Mouse (Mus musculus): Measurements from ENCODE around the gene Cog1. TPM values are rescaled to one million over a fixed set of nuclear protein-coding genes. Genes with fewer than 3 reads are reported as not detected.

The Cog1 gene
- polyA plus RNA-seq, 1 experiment from 2014 or later = 25.6 TPM

- no peak overlapping the region for H3K9ac ChIP-seq
These were observed 24.6 kb downstream of the Cog1 start for GRCm38 (mm10) chr11:113673614-113674013.

DNA sequence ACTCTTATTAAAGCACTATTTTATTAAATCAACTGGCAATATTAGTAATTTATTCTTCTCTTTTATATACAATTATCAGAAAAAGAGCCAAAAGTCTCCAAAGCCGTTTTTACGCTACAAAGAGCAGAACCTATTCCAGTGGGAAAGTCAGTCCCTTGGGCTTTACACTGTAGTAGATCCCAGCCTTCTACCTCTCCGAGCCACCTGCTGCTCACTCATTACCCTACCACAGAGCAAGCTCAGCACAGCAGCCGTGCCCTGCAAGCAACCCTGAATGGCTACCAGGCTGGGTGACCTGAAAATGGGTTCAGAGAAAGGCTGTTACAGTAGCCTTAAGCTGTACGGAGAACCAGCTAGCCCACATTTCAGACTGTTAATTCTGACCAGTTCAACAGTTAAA lies 25.6 kb downstream of the Cog1 start:
- peaks cover 7% of the 10 kb centered on the region; the same call in 1 of the 2 replicates for H3K4me1 ChIP-seq
- no peaks in the 10 kb centered on the region for H3K9me3 ChIP-seq (replicated peaks)
- WGBS = 90% methylated on average over 5 of the region's 5 CpGs
- peaks cover 72% of the 10 kb centered on the region for H3K36me3 ChIP-seq
- ATAC-seq (replicated peaks; ENCODE audit: low FRiP score) = no peak
- no peak overlapping the region for H3K4me3 ChIP-seq (replicated peaks)
- no peak overlapping the region for H3K4me2 ChIP-seq
- no peak overlapping the region for H3K9ac ChIP-seq
- no peak overlapping the region for H3K27ac ChIP-seq
- no peaks in the 10 kb centered on the region for H3K27me3 ChIP-seq

More at GRCm38 (mm10) chr11:113673614-113674013, 24.6 kb downstream of the Cog1 start:
- Histone ChIP-seq H3K4me3 (replicated peaks) (no peak overlapping the region), H3K4me2 (no peak overlapping the region), H3K4me1 (peaks cover 8% of the 10 kb centered on the region), H3K36me3 (peaks cover 81% of the 10 kb centered on the region), H3K27me3 (no peaks in the 10 kb centered on the region), H3K27ac (no peak overlapping the region), H3K9me3 (replicated peaks) (no peaks in the 10 kb centered on the region)
- WGBS = 95% methylated on average over 4 of the region's 4 CpGs
- no peak for ATAC-seq (replicated peaks; ENCODE audit: low FRiP score)

- H3K36me3 ChIP-seq = peaks cover 53% of the 10 kb centered on the region
- no peak for ATAC-seq (replicated peaks; ENCODE audit: low FRiP score)
- no peak overlapping the region for H3K9ac ChIP-seq
- H3K9me3 ChIP-seq (replicated peaks) = no peaks in the 10 kb centered on the region
- no peak overlapping the region for H3K4me3 ChIP-seq (replicated peaks)
- H3K4me2 ChIP-seq = no peak overlapping the region
- H3K27me3 ChIP-seq = no peaks in the 10 kb centered on the region
- WGBS = 87% methylated on average over 2 of the region's 2 CpGs
- H3K27ac ChIP-seq = no peak overlapping the region
- H3K4me1 ChIP-seq = peaks cover 16% of the 10 kb centered on the region
These were observed 27.9 kb downstream of the Cog1 start for GRCm38 (mm10) chr11:113676847-113677246.

- H3K4me1 ChIP-seq = peaks cover 21% of the 10 kb centered on the region
- no peaks in the 10 kb centered on the region for H3K9me3 ChIP-seq (replicated peaks)
- H3K4me3 ChIP-seq (replicated peaks) = no peak overlapping the region
- H3K4me2 ChIP-seq = no peak overlapping the region
- no peak overlapping the region for H3K9ac ChIP-seq
- WGBS = 96% methylated on average over 2 of the region's 2 CpGs
- H3K27ac ChIP-seq = no peak overlapping the region
- peaks cover 48% of the 10 kb centered on the region for H3K36me3 ChIP-seq
- ATAC-seq (replicated peaks; ENCODE audit: low FRiP score) = no peak
- H3K27me3 ChIP-seq = no peaks in the 10 kb centered on the region
These were observed 28.4 kb downstream of the Cog1 start for GRCm38 (mm10) chr11:113677378-113677777.

- H3K4me3 ChIP-seq (replicated peaks) = no peak overlapping the region
- ATAC-seq (replicated peaks; ENCODE audit: low FRiP score) = 0 out of 2 replicates have a peak, but pooled peaks have one; percentile 7
- peaks cover 26% of the 10 kb centered on the region for H3K4me1 ChIP-seq
- H3K27ac ChIP-seq = no peak overlapping the region
- no peak overlapping the region for H3K4me2 ChIP-seq
- no peaks in the 10 kb centered on the region for H3K9me3 ChIP-seq (replicated peaks)
- H3K9ac ChIP-seq = no peak overlapping the region
- no peaks in the 10 kb centered on the region for H3K27me3 ChIP-seq
- 79% methylated on average over 8 of the region's 8 CpGs for WGBS
- peaks cover 38% of the 10 kb centered on the region for H3K36me3 ChIP-seq
These were observed 29.4 kb downstream of the Cog1 start for GRCm38 (mm10) chr11:113678373-113678772.

- ATAC-seq (replicated peaks; ENCODE audit: low FRiP score) = no peak
These were observed 32.0 kb downstream of the Cog1 start for GRCm38 (mm10) chr11:113680954-113681353.

GRCm38 (mm10) chr11:113681979-113682378 lies 33.0 kb downstream of the Cog1 start:
- no peaks in the 10 kb centered on the region for H3K27me3 ChIP-seq
- no peaks in the 10 kb centered on the region for H3K9me3 ChIP-seq (replicated peaks)
- no peak overlapping the region for H3K27ac ChIP-seq
- peaks cover 46% of the 10 kb centered on the region for H3K4me1 ChIP-seq
- no peak for ATAC-seq (replicated peaks; ENCODE audit: low FRiP score)
- H3K4me2 ChIP-seq = peak overlapping the region; percentile 84; the same call in 1 of the 2 replicates
- no peak overlapping the region for H3K9ac ChIP-seq
- 0 out of 2 replicates have a peak overlapping the region, but pooled peaks have one; percentile 96 for H3K4me3 ChIP-seq (replicated peaks)
- peaks cover 7% of the 10 kb centered on the region for H3K36me3 ChIP-seq

More at GRCm38 (mm10) chr11:113680954-113681353, 32.0 kb downstream of the Cog1 start:
- 90% methylated on average over 2 of the region's 2 CpGs for WGBS
- Histone ChIP-seq H3K4me3 (replicated peaks) (no peak overlapping the region), H3K9ac (no peak overlapping the region), H3K27me3 (no peaks in the 10 kb centered on the region), H3K9me3 (replicated peaks) (no peaks in the 10 kb centered on the region), H3K27ac (no peak overlapping the region), H3K4me1 (peaks cover 38% of the 10 kb centered on the region), H3K36me3 (peaks cover 12% of the 10 kb centered on the region), H3K4me2 (no peak overlapping the region)

DNA sequence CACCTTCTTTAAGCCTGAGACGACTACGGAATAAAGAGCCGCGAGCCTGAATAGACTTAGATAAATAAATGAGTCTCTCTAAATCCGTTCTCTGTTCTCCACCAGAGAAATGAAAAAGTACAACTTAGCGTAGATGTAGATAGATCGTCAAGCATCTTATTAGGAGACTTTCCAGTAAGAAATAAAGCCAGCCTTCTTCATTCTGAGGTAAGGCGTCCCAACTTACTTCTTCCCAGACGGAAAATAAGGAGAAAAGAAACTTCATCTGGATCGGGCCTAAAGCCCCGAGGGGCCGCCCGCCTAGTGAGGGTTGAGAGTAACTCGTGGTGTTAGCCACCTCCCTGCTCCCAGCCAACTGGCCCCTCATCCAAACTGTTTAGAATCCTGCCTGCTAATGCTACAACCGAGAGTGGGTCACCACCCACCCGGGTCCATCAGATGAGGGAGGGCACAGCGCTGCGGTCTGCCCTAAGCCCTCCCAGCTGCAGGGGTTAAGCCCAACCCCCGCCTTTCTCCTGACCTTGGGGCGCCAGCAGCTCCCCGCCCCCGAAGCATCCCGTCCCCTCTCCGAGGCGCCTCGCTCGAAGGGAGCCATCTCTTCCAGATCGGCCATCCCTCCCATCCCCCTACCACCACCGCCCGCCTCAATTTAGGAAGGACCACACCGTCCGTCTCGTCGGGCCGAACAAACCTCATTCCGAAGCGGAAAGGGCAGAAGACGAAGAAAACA lies 34.1 kb downstream of the Cog1 start:
- 2% methylated on average over 38 of the region's 38 CpGs for WGBS
- peak; percentile 40 for ATAC-seq (replicated peaks; ENCODE audit: low FRiP score)
- peaks cover 47% of the 10 kb centered on the region for H3K4me1 ChIP-seq

DNA sequence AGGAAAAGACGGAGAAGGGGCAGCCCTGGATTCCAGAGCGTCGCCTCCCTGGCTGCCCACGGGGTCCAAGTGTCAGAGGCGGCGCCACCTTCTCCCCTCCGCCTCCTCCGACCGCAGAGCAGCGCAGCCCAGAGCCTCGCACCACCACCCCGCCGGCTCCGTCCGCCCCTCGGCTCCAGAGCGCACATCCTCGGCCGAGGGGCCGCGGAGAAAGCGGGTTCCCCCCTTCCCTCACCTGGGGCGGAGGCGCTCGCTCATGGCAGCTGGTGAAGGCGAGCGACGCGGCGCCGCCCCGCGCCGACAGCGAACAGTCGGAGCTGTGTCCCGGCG lies 34.6 kb downstream of the Cog1 start:
- 0% methylated on average over 34 of the region's 38 CpGs for WGBS
- ATAC-seq (replicated peaks; ENCODE audit: low FRiP score) = peak; percentile 56; the same call in 1 of the 2 replicates
- Histone ChIP-seq H3K27ac (peak overlapping the region; percentile 98), H3K9ac (peak overlapping the region; percentile 94), H3K9me3 (replicated peaks) (no peaks in the 10 kb centered on the region), H3K4me3 (replicated peaks) (peak overlapping the region; percentile 96), H3K36me3 (peaks cover 18% of the 10 kb centered on the region), H3K4me1 (peaks cover 42% of the 10 kb centered on the region), H3K27me3 (no peaks in the 10 kb centered on the region), H3K4me2 (peak overlapping the region; percentile 84)

More for the DNA sequence above, 34.1 kb downstream of the Cog1 start:
- Histone ChIP-seq H3K27me3 (no peaks in the 10 kb centered on the region), H3K4me2 (peak overlapping the region; percentile 84), H3K27ac (peak overlapping the region; percentile 98), H3K9me3 (replicated peaks) (no peaks in the 10 kb centered on the region), H3K9ac (peak overlapping the region; percentile 94), H3K36me3 (peaks cover 12% of the 10 kb centered on the region), H3K4me3 (replicated peaks) (peak overlapping the region; percentile 96)

- under 1% methylated on average over 73 of the region's 73 CpGs for WGBS
- H3K4me1 ChIP-seq = peaks cover 41% of the 10 kb centered on the region
These were observed 35.2 kb downstream of the Cog1 start, which contains the start of the genes Fam104a and D11Wsu47e for GRCm38 (mm10) chr11:113683957-113684706. Fam104a (minus strand) TSS chr11:113684155. D11Wsu47e (plus strand) TSS chr11:113684412.

DNA sequence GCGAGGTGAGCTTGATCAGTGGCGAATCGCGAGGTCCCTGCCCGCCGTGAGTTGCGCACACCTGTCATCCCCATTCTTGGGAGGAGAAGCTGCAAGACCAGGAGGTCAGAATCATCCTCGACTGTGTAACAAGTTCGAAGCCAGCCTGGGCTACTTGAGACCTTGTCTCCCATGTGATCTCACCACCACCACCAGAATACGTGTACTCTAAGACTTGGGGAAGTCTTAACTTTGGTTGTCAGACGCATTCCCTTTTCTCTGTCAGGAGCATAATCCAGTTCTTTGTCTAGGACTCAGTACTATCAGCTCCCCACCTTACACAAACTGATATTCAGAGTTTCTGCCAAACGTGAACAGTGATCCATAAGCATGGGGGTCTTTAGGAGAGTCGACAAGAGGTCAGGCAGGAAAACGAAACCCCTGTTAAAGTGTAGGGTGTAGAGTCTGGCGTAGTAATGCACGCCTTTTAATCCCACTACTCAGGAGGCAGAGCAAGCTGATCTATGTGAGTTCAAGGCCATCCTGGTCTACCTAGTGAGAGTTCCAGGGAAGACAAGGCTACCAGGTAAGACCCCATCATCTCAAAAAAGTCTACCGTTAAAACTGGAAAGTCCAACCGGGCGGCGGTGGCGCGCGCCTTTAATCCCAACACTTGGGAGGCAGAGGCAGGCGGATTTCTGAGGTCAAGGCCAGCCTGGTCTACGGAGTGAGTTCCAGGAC lies 35.9 kb downstream of the Cog1 start:
- Histone ChIP-seq H3K4me2 (peak overlapping the region; percentile 84), H3K27me3 (no peaks in the 10 kb centered on the region), H3K4me1 (peaks cover 40% of the 10 kb centered on the region), H3K36me3 (peaks cover 31% of the 10 kb centered on the region), H3K27ac (peak overlapping the region; percentile 98), H3K9ac (peak overlapping the region; percentile 94), H3K9me3 (replicated peaks) (no peaks in the 10 kb centered on the region), H3K4me3 (replicated peaks) (peak overlapping the region; percentile 96)
- ATAC-seq (replicated peaks; ENCODE audit: low FRiP score) = no peak
- 42% methylated on average over 25 of the region's 25 CpGs for WGBS

More at GRCm38 (mm10) chr11:113683957-113684706, 35.2 kb downstream of the Cog1 start, which contains the start of the genes Fam104a and D11Wsu47e:
- peak within 1 kb of the TSS; percentile 84 for H3K4me2 ChIP-seq
- peak within 1 kb of the TSS; percentile 98 for H3K27ac ChIP-seq
- H3K9me3 ChIP-seq (replicated peaks) = no peaks in the 10 kb centered on the region
- peak; percentile 96 for ATAC-seq (replicated peaks; ENCODE audit: low FRiP score)
- peaks cover 23% of the 10 kb centered on the region for H3K36me3 ChIP-seq
- H3K27me3 ChIP-seq = no peaks in the 10 kb centered on the region
- peak within 1 kb of the TSS; percentile 94 for H3K9ac ChIP-seq
- peak within 1 kb of the TSS; percentile 96 for H3K4me3 ChIP-seq (replicated peaks)

Data from kidney, embryonic 15.5 days (tissue).